Mouse (Mus musculus): ENCODE results near the gene Lsm3. TPM values are rescaled to one million over a fixed set of nuclear protein-coding genes. Genes with fewer than 3 reads are reported as not detected.

The Lsm3 gene
- polyA plus RNA-seq, 1 experiment from 2014 or later: 165 TPM

- Histone ChIP-seq H3K27ac (no peak overlapping the region), H3K27me3 (ENCODE audit: control insufficient read depth, insufficient read depth, low read length) (no peaks in the 10 kb centered on the region), H3K9me3 (ENCODE audit: control insufficient read depth, low read length) (no peaks in the 10 kb centered on the region), H3K4me3 (replicated peaks; ENCODE audit: low read length) (no peak overlapping the region), H3K9ac (no peak overlapping the region), H3K4me2 (replicated peaks) (no peak overlapping the region), H3K4me1 (replicated peaks; ENCODE audit: control insufficient read depth, insufficient read depth, low read length) (peaks cover 26% of the 10 kb centered on the region), H3K36me3 (replicated peaks; ENCODE audit: control insufficient read depth, insufficient read depth) (peaks cover 55% of the 10 kb centered on the region)
- DNase-seq (ENCODE audit: low spot score) (no peak), ATAC-seq (ENCODE audit: low FRiP score) (no peak)
- 96% methylated on average over 2 of the region's 2 CpGs for WGBS
Measured at GRCm38 (mm10) chr6:91476541-91476940, 39.2 kb upstream of the Lsm3 start.

DNA sequence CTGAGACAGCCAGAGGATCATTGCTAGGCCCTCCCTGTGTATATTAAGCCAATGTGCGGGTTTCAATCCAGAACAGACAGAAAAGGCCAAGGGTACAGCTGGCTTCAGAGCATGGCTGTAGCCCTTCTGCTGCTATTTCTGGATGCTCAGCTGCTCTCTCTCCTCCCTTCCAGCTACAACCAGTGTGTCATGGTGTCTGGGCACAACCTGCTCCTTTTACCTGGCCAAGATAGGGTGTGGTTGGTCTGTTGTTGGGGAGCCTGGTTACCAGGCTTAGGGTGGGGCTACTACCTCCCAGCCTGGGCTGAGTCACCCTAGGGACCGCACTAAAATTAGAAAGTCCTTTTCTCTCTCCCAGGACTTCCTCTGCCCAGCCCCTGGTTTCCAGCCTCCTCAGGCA is 32.4 kb upstream of the Lsm3 start:
- DNase-seq (ENCODE audit: low spot score): no peak

GRCm38 (mm10) chr6:91486736-91487453 is 28.8 kb upstream of the Lsm3 start:
- ATAC-seq (ENCODE audit: low FRiP score) (no peak), DNase-seq (ENCODE audit: low spot score) (no peak)
- Histone ChIP-seq H3K9me3 (ENCODE audit: control insufficient read depth, low read length) (no peaks in the 10 kb centered on the region), H3K27ac (no peak overlapping the region), H3K4me3 (replicated peaks; ENCODE audit: low read length) (no peak overlapping the region), H3K36me3 (replicated peaks; ENCODE audit: control insufficient read depth, insufficient read depth) (peaks cover 95% of the 10 kb centered on the region), H3K4me1 (replicated peaks; ENCODE audit: control insufficient read depth, insufficient read depth, low read length) (no peaks in the 10 kb centered on the region), H3K27me3 (ENCODE audit: control insufficient read depth, insufficient read depth, low read length) (no peaks in the 10 kb centered on the region), H3K9ac (no peak overlapping the region), H3K4me2 (replicated peaks) (no peak overlapping the region)
- 96% methylated on average over 15 of the region's 15 CpGs for WGBS

More for the DNA sequence above, 32.4 kb upstream of the Lsm3 start:
- no peaks in the 10 kb centered on the region for H3K27me3 ChIP-seq (ENCODE audit: control insufficient read depth, insufficient read depth, low read length)
- H3K9me3 ChIP-seq (ENCODE audit: control insufficient read depth, low read length): no peaks in the 10 kb centered on the region
- ATAC-seq (ENCODE audit: low FRiP score): no peak
- WGBS: 94% methylated on average over 2 of the region's 2 CpGs
- no peak overlapping the region for H3K27ac ChIP-seq
- H3K36me3 ChIP-seq (replicated peaks; ENCODE audit: control insufficient read depth, insufficient read depth): peaks cover 100% of the 10 kb centered on the region
- H3K9ac ChIP-seq: no peak overlapping the region
- no peak overlapping the region for H3K4me2 ChIP-seq (replicated peaks)
- H3K4me1 ChIP-seq (replicated peaks; ENCODE audit: control insufficient read depth, insufficient read depth, low read length): no peaks in the 10 kb centered on the region
- H3K4me3 ChIP-seq (replicated peaks; ENCODE audit: low read length): no peak overlapping the region

GRCm38 (mm10) chr6:91488496-91489212 is 27.1 kb upstream of the Lsm3 start:
- Histone ChIP-seq H3K27ac (no peak overlapping the region), H3K36me3 (replicated peaks; ENCODE audit: control insufficient read depth, insufficient read depth) (peaks cover 92% of the 10 kb centered on the region), H3K4me1 (replicated peaks; ENCODE audit: control insufficient read depth, insufficient read depth, low read length) (no peaks in the 10 kb centered on the region), H3K4me2 (replicated peaks) (no peak overlapping the region), H3K9ac (no peak overlapping the region), H3K4me3 (replicated peaks; ENCODE audit: low read length) (no peak overlapping the region), H3K27me3 (ENCODE audit: control insufficient read depth, insufficient read depth, low read length) (no peaks in the 10 kb centered on the region), H3K9me3 (ENCODE audit: control insufficient read depth, low read length) (no peaks in the 10 kb centered on the region)
- no peak for ATAC-seq (ENCODE audit: low FRiP score)
- no peak for DNase-seq (ENCODE audit: low spot score)
- WGBS: 83% methylated on average over 9 of the region's 9 CpGs

- Histone ChIP-seq H3K27me3 (ENCODE audit: control insufficient read depth, insufficient read depth, low read length) (no peaks in the 10 kb centered on the region), H3K4me1 (replicated peaks; ENCODE audit: control insufficient read depth, insufficient read depth, low read length) (no peaks in the 10 kb centered on the region), H3K4me2 (replicated peaks) (no peak overlapping the region), H3K27ac (no peak overlapping the region), H3K9me3 (ENCODE audit: control insufficient read depth, low read length) (no peaks in the 10 kb centered on the region), H3K9ac (no peak overlapping the region), H3K4me3 (replicated peaks; ENCODE audit: low read length) (no peak overlapping the region), H3K36me3 (replicated peaks; ENCODE audit: control insufficient read depth, insufficient read depth) (peaks cover 91% of the 10 kb centered on the region)
- 87% methylated on average over 10 of the region's 10 CpGs for WGBS
- DNase-seq (ENCODE audit: low spot score) (no peak), ATAC-seq (ENCODE audit: low FRiP score) (no peak)
Measured at GRCm38 (mm10) chr6:91489872-91490271, 25.9 kb upstream of the Lsm3 start.

- no peak for ATAC-seq (ENCODE audit: low FRiP score)
- Histone ChIP-seq H3K4me3 (replicated peaks; ENCODE audit: low read length) (no peak overlapping the region), H3K36me3 (replicated peaks; ENCODE audit: control insufficient read depth, insufficient read depth) (peaks cover 91% of the 10 kb centered on the region), H3K4me1 (replicated peaks; ENCODE audit: control insufficient read depth, insufficient read depth, low read length) (no peaks in the 10 kb centered on the region), H3K4me2 (replicated peaks) (no peak overlapping the region), H3K27ac (no peak overlapping the region), H3K9ac (no peak overlapping the region), H3K9me3 (ENCODE audit: control insufficient read depth, low read length) (no peaks in the 10 kb centered on the region), H3K27me3 (ENCODE audit: control insufficient read depth, insufficient read depth, low read length) (no peaks in the 10 kb centered on the region)
- DNase-seq (ENCODE audit: low spot score): no peak
- 74% methylated on average over 6 of the region's 6 CpGs for WGBS
Measured at GRCm38 (mm10) chr6:91491004-91491403, 24.7 kb upstream of the Lsm3 start.

DNA sequence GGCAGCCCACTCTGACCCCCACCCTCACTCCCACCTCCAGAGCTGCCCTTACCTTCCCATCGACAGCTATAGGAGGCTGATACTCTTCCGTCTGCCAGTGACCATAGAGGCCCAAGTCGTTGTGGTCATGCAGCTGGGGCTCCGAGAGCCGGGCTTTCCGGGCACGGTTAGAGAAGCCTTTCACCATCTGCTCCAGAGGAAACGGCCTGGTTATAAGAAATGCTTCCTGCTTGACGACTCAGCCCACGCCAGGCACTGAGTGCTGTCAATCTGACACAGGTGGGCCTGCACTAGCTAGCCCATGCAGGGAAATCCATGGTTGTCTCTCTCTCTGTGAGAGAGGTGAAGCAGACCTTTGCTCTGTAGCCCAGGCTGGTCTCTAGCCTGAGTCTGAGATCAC is 22.7 kb upstream of the Lsm3 start:
- no peak overlapping the region for H3K9ac ChIP-seq
- ATAC-seq (ENCODE audit: low FRiP score) (no peak), DNase-seq (ENCODE audit: low spot score) (no peak)
- WGBS: 90% methylated on average over 10 of the region's 10 CpGs
- no peaks in the 10 kb centered on the region for H3K4me1 ChIP-seq (replicated peaks; ENCODE audit: control insufficient read depth, insufficient read depth, low read length)
- no peak overlapping the region for H3K4me2 ChIP-seq (replicated peaks)
- no peaks in the 10 kb centered on the region for H3K27me3 ChIP-seq (ENCODE audit: control insufficient read depth, insufficient read depth, low read length)
- H3K27ac ChIP-seq: no peak overlapping the region
- no peaks in the 10 kb centered on the region for H3K9me3 ChIP-seq (ENCODE audit: control insufficient read depth, low read length)
- H3K4me3 ChIP-seq (replicated peaks; ENCODE audit: low read length): no peak overlapping the region
- H3K36me3 ChIP-seq (replicated peaks; ENCODE audit: control insufficient read depth, insufficient read depth): peaks cover 91% of the 10 kb centered on the region

DNA sequence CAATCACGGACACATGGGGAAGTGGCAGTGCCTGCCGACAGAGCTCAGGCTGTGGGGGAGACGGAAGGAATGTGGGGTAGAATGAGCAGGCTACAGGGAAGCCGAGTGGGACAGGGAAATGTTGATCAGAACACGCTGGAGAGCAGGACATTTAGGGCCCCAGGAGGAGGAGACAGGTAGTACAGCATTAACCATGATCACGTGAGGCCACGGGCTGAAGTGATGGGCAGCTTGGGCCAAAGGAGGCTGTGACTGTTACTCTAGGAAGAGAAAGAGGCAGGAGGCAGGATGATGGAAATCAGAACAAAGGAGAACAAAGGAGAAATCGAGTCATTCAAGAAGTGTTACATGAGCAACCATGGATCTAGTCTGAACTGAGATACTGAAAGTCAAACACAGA is 21.2 kb upstream of the Lsm3 start:
- ATAC-seq (ENCODE audit: low FRiP score): no peak
- WGBS: 87% methylated on average over 8 of the region's 8 CpGs
- H3K9me3 ChIP-seq (ENCODE audit: control insufficient read depth, low read length): no peaks in the 10 kb centered on the region
- H3K27me3 ChIP-seq (ENCODE audit: control insufficient read depth, insufficient read depth, low read length): no peaks in the 10 kb centered on the region
- no peak for DNase-seq (ENCODE audit: low spot score)
- no peak overlapping the region for H3K4me3 ChIP-seq (replicated peaks; ENCODE audit: low read length)
- no peak overlapping the region for H3K4me2 ChIP-seq (replicated peaks)
- H3K27ac ChIP-seq: no peak overlapping the region
- peaks cover 92% of the 10 kb centered on the region for H3K36me3 ChIP-seq (replicated peaks; ENCODE audit: control insufficient read depth, insufficient read depth)
- no peak overlapping the region for H3K9ac ChIP-seq
- no peaks in the 10 kb centered on the region for H3K4me1 ChIP-seq (replicated peaks; ENCODE audit: control insufficient read depth, insufficient read depth, low read length)

GRCm38 (mm10) chr6:91503302-91503701 is 12.4 kb upstream of the Lsm3 start:
- no peak overlapping the region for H3K27ac ChIP-seq
- no peak overlapping the region for H3K4me3 ChIP-seq (replicated peaks; ENCODE audit: low read length)
- no peaks in the 10 kb centered on the region for H3K9me3 ChIP-seq (ENCODE audit: control insufficient read depth, low read length)
- WGBS: 93% methylated on average over 1 of the region's 1 CpGs
- no peak for ATAC-seq (ENCODE audit: low FRiP score)
- no peak overlapping the region for H3K9ac ChIP-seq
- DNase-seq (ENCODE audit: low spot score): no peak
- H3K4me2 ChIP-seq (replicated peaks): no peak overlapping the region
- no peaks in the 10 kb centered on the region for H3K4me1 ChIP-seq (replicated peaks; ENCODE audit: control insufficient read depth, insufficient read depth, low read length)
- no peaks in the 10 kb centered on the region for H3K27me3 ChIP-seq (ENCODE audit: control insufficient read depth, insufficient read depth, low read length)
- H3K36me3 ChIP-seq (replicated peaks; ENCODE audit: control insufficient read depth, insufficient read depth): peaks cover 100% of the 10 kb centered on the region
